Mouse (Mus musculus): ENCODE results near the gene Ces1c. TPM values are rescaled to one million over a fixed set of nuclear protein-coding genes. Genes with fewer than 3 reads are reported as not detected.
A peak's percentile ranks its signal among the peaks of the same experiment; 100 is the strongest.

Gene Ces1c
- not detected for total RNA-seq (2021)

DNA sequence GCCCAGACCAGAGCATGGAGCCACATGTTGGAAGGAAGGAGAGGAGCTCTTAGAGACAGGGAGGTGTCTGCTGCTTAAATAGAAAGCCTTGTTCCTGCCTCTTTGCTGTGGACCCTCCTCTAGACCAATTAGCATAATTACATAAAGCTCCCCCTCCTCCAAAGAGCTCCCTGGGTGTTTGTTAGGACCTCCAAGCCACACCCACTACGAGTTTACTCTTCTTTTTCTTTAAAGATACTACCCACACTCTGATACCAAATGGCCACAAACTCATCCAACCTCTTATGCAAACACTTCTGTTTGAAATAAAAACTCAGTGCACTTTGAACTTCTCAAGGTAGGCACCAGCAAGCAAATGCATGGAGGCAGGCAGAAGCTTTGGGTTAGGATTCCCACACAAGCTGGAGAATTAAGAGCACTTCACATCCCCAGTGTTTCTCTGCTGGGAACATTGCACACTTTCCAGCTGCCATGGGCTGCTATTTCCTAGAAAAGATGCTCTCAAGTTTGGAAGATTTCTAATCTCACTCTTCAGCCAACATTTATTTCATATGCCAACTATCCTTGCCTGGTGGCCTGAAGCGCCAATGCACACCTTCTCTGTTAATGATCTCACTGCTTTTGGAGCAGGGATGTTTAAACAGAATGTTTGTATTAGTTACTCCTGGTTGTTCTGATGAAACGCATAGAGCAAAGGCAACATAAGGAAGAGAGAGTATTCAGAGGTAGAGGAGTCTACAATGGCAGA lies at the start of gene Ces1c:
Ces1c (minus strand) TSS at position 51 of the 748 bp plus-strand sequence.
- intact Hi-C loops (cut with DNase I) = no loop called here
- DNase-seq (ENCODE audit: extremely low spot score in 1 of 2, low spot score in 2 of 2) = no peak

DNA sequence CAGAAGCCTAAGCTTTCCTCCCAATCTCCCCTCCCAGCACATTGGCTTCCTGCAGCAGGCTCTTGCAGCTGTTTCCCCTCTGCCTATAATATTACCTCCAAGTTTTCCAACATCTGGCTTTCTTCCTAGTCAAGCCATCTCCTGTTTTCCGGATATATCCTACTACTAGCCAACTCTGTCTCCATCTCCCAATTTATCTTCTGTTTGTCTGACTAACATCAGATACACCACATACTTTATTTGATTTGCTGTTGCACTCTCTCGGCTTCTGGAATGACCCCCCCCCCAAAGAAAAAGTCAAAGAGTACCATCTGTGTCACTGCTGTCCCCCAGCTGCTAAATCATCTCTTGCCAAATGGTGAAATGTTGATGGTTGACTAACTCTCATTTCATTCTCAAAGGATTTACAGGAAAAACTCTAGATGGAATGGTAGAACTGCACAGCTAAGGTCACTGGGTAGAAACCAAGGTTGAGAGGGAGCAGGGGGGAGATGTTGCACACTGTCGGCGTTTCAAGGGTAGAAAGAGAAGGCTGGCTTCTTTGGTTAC lies 49.6 kb upstream of the Ces1c start:
- intact Hi-C loops (cut with DNase I) = no loop called here
- no peak for DNase-seq (ENCODE audit: extremely low spot score in 1 of 2, low spot score in 2 of 2)

DNA sequence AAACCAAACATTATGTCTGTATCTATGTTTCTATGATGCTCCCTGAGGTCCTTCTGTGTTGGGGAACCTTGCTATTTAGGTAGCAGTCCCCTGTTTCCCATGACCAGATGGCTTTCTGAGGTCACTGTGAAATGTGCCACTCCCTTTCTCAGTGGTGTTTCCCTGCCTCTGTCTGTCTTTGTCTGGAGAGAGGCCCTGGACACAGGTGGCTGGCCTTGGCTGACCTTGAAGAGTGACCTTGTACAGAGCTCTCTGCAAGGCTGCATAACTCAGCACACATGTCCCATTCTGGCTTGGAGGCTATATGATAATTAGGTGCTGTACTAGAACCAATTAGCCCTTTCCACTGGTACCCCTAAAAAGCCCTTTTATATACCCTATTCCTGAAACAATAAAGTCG lies 45.5 kb upstream of the Ces1c start:
- DNase-seq (ENCODE audit: extremely low spot score in 1 of 2, low spot score in 2 of 2) = no peak
- intact Hi-C loops (cut with DNase I) = no loop called here

DNA sequence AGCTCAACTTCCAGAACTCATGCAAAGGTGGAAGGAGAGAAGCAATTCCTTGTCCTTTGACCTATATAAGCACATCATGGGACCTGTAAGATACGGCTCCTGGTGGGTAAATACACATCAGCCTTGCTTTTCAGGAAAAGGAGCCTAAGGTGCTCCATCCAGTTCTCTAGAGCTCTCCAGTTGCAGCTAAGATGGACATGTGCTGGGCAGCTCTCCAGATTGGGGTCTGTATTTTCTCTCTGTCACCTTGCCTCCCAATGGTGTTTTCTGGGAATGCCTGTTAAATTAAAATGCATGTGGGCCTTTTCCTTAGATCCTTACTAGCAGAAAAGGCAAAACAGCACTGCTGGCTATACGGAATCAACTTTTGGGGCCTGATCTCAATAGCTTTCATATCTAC lies 43.5 kb upstream of the Ces1c start:
- intact Hi-C loops (cut with DNase I) = no loop called here
- DNase-seq (ENCODE audit: extremely low spot score in 1 of 2, low spot score in 2 of 2) = no peak

DNA sequence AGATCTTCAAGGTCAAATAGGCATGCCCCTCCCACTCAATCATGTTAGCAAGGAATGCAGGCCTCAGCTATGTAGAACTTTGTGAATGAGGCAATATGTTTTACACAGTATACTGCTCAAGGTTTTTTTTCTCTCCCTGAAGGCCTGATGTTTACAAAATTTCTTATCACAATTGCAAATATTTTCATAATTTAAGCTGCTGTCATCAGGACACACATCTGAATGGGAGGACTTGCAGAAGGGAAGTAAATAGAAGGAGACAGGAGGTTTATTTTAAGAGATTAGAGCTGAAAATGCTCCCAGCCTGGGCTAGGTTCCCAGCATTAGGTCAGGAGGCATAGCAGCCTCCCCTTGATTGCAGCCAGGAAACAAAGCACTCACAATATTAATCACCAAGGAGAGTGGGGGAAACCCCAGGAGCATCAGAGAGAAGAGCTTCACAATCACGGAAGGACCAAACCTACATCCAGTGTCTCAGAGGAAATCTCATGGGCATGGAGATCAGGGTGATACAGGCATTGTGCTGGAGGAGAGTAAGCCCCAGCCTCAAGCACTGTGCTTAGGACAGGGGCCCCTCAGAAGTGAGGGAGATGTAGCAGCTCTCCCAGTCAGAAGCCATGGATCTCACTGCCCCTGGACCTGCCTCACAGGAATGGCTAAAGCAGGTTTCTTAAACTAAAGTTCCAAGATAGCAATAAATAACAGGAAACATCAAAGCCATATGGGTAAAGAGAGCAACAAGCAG lies 40.9 kb upstream of the Ces1c start:
- DNase-seq (ENCODE audit: extremely low spot score in 1 of 2, low spot score in 2 of 2) = no peak
- intact Hi-C loops (cut with DNase I) = no loop called here

DNA sequence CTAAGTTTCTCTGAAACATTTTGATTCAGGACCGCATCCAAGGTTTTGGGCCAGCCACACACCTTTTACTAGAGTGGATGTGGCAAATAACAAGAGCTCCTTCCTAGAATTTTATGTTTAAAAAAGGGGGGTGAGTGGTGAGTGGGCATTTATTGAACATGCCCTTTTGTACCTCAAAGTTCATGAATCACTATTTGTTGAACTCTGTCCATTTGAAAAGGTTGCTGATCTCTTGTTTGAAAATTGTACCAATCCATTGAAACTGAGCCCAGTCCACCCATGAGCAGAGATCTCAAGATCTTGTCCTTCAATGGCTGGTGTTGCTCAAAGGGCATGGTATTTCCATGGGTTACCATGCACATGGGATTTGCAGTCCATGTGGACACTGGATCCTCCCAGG lies 32.3 kb upstream of the Ces1c start:
- DNase-seq (ENCODE audit: extremely low spot score in 1 of 2, low spot score in 2 of 2) = no peak
- intact Hi-C loops (cut with DNase I) = no loop called here

DNA sequence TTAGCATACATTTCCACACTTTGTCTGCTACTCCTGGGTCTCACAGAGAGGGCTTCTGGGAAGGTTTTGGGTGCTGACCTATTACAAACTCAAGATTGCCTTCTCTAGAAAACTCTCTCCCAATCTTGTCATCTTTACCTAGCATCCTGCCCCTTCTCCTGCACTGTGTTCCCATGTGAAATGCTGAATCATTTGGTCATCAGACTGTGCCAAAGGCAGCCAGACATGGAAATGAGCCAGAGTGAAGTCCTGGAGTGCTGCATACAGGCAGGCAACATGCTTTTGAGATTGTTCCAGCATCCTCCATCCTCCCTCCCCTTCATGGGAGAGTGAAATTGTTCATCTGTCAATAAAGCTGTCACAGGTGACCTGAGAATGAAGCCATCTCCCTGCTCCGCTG lies 20.3 kb upstream of the Ces1c start:
- intact Hi-C loops (cut with DNase I) = no loop called here
- no peak for DNase-seq (ENCODE audit: extremely low spot score in 1 of 2, low spot score in 2 of 2)

DNA sequence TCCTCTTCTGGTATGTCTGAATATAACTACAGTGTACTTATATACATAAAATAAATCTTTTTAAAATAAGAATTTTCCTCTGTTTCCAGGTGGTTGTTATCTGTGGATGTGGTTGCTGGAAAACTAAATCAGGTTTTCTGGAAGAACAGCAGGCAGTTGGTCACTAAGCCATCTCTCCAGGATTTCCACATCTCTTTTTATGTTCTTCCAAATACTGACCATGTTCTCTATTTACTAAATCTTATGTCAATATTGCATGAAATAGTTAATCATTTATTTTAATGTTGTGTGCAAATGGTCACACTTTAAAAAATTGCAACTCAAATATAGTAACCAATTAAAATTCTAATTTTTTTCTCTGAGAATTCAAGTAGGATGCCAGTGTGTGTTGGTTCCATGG lies 16.2 kb upstream of the Ces1c start:
- DNase-seq (ENCODE audit: extremely low spot score in 1 of 2, low spot score in 2 of 2) = no peak

DNA sequence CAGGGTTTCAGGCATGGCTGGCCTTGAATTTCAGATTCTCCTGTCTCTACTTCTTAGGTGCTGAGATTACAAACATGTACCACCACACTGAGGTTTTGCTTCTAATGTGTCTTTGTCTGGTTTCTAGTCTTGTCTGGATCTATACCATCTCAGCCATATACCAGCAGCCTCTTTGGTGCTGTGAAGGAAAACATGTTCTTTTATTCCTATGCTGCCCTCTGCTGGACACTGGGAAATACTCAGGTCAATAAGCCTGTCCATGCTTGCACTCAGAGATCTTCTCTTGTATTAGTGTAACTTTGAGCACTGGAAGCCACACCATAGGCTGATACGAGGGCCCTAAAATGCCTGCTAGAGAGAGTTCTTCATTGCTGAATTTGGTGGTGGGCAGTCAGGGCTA lies 9.6 kb upstream of the Ces1c start:
- intact Hi-C loops (cut with DNase I) = no loop called here
- DNase-seq (ENCODE audit: extremely low spot score in 1 of 2, low spot score in 2 of 2) = peak in 1 of 2 experiments; percentile 12

More for the DNA sequence above, 16.2 kb upstream of the Ces1c start:
- intact Hi-C loops (cut with DNase I) = no loop called here

DNA sequence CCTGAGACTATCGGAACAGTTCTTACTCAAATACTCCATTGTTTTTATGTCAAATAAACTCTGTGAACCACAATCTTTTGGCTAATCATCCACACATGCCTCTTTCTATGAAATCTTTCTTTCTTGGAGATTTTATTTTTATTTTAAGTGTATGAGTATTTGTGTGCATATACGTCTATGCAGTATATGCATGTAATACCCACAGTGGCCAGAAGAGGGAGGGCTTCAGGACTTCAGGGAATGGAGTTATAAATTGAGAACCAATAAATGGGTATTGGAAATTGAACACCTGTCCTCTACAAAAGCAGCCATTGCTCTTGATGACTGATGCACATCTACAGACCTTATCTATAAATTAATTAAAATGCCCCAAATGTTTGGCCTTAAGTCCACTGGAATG lies 1.1 kb upstream of the Ces1c start:
- no peak for DNase-seq (ENCODE audit: extremely low spot score in 1 of 2, low spot score in 2 of 2)
- intact Hi-C loops (cut with DNase I) = no loop called here

DNA sequence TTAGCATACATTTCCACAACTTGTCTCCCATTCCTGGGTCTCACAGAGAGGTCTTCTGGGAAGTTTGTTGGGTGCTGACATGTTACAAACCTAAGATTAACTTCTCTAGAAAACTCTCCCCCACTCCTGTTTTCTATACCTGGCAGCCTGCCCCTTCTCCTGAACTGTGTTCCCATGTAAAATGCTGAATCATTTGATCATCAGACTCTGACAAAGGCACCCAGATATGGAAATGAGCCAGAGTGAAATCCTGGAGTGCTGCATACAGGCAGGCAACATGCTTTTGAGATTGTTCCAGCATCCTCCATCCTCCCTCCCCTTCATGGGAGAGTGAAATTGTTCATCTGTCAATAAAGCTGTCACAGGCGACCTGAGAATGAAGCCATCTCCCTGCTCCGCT lies 4.6 kb downstream of the Ces1c start:
- intact Hi-C loops (cut with DNase I) = no loop called here
- DNase-seq (ENCODE audit: extremely low spot score in 1 of 2, low spot score in 2 of 2) = no peak

DNA sequence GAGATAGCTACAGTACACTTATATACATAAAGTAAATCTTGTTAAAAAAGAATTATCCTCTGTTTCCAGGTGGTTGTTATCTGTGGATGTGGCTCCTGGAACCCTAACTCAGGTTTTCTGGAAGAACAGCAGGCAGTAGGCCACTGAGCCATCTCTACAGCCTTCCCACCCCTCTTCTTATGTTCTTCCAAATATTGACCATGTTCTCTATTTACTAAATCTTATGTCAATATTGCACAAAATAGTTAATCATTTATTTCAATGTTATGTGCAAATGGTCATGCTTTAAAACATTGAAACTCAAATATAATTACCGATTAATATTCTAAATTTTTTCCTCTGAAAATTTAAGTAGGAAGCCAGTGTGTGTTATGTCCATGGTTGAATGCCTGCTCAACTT lies 9.1 kb downstream of the Ces1c start:
- no peak for DNase-seq (ENCODE audit: extremely low spot score in 1 of 2, low spot score in 2 of 2)
- intact Hi-C loops (cut with DNase I) = no loop called here

DNA sequence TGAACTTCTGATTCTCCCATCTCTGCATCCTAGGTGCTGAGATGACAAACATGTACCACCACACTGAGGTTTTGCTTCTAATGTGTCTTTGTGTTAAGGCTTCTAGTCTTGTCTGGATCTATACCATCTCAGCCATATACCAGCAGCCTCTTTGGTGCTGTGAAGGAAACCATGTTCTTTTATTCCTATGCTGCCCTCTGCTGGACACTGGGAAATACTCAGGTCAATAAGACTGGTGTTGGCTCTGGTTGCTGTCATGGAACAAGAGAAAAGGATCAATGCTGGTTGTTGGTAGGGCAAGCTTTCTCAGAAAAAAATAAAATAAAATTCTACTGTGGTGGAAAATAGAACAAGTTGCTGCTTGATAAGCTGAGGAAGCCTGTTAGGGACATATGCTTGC lies 35.7 kb downstream of the Ces1c start:
- intact Hi-C loops (cut with DNase I) = loop anchor here (2.0 kb wide), 1 partner anchor 85 kb away; no protein-coding TSS in a partner anchor
- peak in 1 of 2 experiments; percentile 24 for DNase-seq (ENCODE audit: extremely low spot score in 1 of 2, low spot score in 2 of 2)

DNA sequence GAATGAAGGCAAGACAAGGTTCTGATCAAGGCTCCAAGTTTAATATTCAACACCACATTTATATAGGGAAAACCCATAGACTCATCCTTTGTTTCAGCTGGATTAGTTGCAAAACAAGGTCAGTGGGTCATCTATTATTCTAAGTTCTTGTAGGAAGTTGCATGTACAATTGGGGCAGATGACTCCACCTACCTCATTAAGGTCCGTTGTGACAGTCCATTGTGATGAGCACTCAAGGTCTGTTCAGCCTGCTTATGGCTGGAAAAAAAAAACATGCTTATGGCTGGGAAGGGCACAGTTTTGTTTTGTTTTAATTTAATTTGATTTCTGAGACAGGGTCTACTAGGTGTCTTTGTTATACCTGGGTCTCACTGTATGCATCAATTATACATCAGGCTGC lies 39.8 kb downstream of the Ces1c start:
- no peak for DNase-seq (ENCODE audit: extremely low spot score in 1 of 2, low spot score in 2 of 2)
- intact Hi-C loops (cut with DNase I) = no loop called here

DNA sequence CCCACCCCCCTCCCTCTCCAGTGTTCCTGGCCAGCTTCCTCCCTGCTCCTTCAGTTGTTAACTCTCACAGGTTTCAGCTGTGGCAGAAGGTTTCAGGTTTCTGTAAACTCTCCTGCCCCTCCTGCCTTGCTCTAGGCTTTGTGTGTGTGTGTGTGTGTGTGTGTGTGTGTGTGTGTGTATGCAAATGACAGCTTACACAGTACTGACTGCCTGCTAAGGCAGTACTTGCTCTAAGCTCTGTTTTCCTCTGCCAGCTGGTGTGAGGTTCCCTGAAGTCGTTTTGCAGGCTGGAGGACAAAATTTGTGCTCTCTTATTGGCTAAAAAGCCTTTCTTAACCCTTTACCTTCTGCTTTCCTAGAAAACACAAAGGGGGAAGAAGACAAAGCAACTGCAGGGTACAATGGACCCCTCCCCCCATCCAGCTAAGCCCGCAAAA lies 42.4 kb downstream of the Ces1c start:
- no peak for DNase-seq (ENCODE audit: extremely low spot score in 1 of 2, low spot score in 2 of 2)
- intact Hi-C loops (cut with DNase I) = no loop called here

DNA sequence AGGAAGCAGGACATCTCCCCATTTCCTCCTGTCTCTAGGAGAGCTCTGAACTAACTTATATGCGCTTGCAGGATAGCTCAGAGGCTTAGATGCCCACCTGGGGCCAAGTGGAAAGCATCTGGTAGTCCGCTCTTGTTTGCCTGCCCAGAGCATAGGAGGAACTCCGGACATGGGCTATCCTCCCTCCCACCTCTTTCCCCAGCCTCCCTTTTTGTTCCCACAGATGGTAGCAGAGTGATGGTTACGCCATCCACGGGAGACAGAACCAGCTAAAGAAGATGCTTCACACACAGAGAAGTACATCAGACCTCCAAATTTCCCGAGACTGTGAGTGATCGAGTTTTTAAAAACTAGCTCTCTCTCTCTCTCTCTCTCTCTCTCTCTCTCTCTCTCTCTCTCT lies 42.9 kb downstream of the Ces1c start:
- no peak for DNase-seq (ENCODE audit: extremely low spot score in 1 of 2, low spot score in 2 of 2)
- intact Hi-C loops (cut with DNase I) = no loop called here

DNA sequence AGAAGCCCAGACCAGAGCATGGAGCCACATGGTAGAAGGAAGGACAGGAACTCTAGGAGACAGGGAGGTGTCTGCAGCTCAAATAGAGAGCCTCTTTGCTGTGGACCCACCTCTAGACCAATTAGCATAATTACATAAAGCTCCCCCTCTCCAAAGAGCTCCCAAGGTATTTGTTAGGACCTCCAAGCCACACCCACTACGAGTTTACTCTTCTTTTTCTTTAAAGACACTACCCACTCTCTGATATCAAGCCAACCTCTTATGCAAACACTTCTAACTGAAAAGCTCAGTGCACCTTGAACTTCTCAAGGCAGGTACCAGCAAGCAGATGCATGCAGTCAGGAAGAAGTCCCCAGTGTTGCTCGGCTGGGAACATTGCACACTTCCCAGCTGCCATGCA lies 51.2 kb downstream of the Ces1c start, which contains the start of gene Ces1b:
Ces1b (minus strand) TSS at position 131 of the 400 bp plus-strand sequence.
- intact Hi-C loops (cut with DNase I) = no loop called here
- no peak for DNase-seq (ENCODE audit: extremely low spot score in 1 of 2, low spot score in 2 of 2)

DNA sequence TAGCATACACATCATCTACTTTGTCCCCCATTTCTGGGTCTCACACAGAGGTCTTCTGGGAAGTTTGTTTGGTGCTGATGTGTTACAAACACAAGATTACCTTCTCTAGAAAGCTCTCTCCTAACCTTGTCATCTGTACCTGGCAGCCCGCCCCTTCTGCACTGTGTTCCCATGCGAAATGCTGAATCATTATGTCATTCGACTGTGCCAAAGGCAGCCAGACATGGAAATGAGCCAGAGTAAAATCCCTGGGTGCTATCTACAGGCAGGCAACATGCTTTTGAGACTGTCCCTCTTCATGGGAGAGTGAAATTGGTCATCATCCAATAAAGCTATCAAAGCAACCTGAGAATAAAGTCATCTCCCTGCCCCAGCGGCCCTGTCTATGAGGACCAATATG lies 55.8 kb downstream of the Ces1c start:
- intact Hi-C loops (cut with DNase I) = no loop called here
- DNase-seq (ENCODE audit: extremely low spot score in 1 of 2, low spot score in 2 of 2) = no peak

DNA sequence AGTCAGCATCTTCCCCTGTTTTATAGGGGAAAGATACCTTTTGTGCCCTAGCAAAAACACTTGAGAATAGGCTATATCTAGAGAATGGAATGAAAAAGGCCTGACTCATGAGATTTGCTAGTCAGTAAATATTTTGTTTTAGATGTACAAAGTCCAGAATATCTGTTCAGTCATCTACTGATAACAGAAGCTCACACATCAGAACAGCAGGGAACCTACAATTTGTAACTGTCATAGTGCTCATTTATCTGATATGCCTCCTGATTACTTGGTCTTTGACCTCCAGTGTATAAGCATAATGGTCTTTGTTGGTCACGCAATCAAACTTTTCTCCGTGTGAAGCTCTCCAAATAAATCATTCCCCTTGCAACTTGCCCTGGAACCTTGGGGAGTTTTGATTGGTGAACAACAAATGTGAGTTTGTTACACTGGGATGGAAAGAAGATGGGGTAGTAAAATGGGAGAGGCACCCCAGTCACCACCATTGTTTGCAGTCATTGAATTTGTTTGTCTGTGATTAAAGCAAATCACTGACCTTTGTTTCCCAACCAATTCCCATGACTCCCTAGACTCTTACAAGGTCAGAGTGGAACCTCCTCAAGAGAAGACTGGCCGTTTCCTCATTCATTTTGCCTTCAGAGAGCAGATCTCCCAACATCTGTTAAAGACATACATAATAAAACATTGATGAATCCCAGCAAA lies 67.5 kb downstream of the Ces1c start:
- DNase-seq (ENCODE audit: extremely low spot score in 1 of 2, low spot score in 2 of 2) = no peak
- intact Hi-C loops (cut with DNase I) = no loop called here
